Mouse (Mus musculus): ENCODE results near the gene Nfkb2.
A peak's percentile ranks its signal among the peaks of the same experiment; 100 is the strongest.

Gene Nfkb2

DNA sequence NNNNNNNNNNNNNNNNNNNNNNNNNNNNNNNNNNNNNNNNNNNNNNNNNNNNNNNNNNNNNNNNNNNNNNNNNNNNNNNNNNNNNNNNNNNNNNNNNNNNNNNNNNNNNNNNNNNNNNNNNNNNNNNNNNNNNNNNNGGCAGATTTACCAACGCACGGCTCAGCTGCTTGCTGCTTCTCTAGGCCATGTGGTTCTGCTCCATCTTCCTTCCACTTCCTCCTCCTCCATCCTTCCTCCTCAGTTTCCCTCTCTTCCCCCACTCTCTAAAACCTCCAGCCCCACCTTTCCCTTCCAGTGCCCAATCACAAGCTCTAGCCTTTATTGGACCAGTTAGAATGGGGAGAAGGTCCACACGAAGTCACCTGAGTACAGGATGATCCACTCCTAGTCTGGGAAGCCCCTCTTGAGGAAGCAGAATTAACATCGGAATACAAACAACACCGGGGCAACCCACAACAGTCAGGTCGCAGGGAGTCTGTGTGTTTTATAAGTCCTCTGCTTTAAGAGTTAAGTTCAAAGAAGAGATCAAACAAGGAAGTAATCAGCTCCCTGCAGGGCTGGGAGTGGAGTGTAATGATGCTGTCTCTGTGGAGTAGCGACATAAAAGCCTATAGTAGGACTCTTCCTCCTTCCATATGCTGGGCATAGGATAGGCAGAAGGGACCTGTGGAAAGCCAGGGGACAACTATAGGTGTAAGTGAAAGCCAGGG, 40.7 kb downstream of the Nfkb2 start:
- no peak for DNase-seq

DNA sequence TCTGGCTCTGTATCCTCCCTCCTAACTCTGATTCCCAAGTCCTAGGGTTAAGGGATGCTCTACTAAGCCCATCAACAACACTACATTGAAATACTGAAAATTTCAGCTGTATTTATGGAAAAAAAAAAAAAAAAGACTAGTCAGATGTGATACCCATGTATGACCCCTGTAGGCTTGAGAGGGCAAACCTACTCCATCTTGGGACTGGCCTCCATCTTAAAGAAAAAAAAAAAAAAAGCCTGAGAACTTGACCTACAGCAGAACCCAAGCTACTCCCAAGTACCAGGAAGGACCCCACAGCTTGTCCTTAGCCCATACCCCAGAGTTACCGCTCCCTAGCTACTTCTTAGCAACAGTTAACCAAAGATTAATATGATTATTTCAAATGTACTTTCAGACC, 43.0 kb downstream of the Nfkb2 start:
- no peak for DNase-seq

DNA sequence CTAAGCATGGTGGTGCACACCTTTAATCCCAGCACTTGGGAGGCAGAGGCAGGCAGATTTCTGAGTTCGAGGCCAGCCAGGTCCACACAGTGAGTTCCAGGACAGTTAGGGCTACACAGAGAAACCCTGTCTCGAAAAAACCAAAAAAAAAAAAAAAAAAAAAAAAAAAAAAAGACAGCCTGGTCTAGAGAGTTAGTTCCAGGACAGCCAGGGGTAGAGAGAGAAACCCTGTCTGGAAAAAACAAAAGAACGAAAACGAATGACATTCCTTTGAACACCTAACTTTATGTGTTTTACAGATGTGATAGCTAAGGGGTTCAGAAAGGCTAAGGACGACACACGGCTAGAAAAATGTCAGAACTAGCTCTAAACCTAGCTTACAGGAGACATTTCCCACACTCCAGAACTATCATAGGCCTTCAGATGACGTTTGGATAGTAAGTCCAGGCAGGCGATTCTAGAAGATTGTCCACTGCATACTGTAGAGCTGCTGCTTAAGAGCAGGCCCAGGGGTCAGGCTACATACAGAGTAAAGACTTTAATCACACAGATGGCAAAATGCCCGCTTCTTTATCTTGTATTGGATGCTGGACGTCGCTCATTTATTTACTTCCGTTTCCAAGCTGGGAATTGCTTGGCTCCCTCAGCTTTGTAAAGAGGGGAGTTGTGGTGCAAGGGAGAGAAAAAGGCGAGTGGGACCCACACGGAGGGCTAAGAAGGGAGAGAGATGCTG, 44.0 kb downstream of the Nfkb2 start:
- DNase-seq: no peak

DNA sequence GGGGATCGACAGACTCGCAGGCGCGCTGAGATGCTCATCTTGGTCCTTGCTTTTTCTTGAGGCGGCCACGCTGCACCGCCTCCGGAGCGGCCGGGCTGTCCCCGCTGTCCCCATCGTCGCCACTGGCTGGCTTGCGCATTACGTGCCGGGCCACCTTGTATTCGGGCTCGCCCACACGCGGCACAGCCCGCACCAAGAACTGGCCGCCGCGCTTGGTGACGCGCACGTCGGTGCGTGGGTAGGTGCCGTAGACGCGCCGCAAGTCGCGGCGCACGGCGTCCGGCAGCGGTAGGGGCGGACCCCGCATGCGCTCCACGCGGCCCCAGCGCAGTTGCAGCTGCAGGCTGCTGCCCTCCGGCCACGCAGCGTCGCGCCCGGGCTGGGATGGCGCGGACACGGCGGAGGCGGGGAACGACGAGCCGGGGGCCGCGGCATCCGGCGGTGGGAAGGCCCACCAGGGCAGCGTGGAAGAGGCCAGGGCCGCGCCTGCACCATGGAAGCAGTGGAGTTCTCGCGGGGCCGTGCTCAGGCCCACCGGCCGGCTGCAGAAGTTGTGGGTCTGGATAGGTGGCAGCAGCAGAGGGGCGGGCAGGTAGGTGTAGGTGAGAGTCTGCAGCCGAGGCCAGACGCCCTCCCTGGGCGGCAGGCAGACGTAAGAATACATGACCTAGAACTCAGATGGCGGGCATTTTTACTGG, 44.8 kb downstream of the Nfkb2 start:
- DNase-seq: peak; percentile 86

DNA sequence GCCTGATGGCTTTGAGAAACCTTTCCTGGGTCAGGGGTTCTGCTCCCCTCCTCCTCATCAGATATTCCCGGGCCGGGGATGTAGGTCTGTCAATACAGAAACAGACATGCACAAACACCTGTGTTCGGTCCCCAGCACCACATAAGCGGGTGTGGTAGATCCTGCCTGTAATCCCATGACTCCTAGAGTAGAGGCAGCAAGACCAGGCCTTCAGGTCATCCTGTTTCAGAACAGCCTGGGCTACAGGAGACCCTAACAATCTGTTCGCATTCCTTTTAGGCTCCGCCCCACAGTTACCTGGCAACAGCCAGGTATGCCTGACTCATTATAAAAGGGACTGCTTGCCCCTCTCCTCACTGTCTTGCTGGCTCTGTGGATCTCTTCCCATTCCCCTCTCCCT, 45.4 kb downstream of the Nfkb2 start:
- DNase-seq: no peak

- DNase-seq: peak; percentile 26
These were observed 46.2 kb downstream of the Nfkb2 start, which contains the start of gene 2310034G01Rik for GRCm38 (mm10) chr19:46350168-46350932. Gene 2310034G01Rik, minus strand, starts transcription at chr19:46350302.

DNA sequence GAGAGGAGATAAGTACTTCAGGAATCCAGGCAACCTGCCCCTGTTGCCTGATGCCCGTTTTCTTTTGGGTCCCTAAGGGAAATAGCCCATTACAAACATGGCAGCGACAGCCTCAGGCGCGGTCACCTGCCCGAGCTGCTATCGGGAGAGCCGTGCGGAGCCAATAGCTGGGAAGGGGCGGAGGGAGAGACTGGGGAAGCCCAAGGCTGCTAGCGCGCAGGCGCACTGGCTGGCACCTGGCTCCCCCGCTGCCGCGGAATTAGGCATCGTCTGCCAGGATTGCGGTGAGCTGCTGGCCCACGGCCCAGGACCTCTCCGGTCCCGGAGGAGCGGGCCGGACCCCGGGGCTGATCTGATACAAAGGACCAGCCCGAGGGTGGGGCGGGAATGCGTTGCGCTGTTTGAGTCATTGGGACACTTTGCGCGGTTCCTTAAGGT, 52.6 kb downstream of the Nfkb2 start:
- peak; percentile 92 for DNase-seq

- DNase-seq: peak; percentile 49
These were observed 53.5 kb downstream of the Nfkb2 start for GRCm38 (mm10) chr19:46357344-46358280.

GRCm38 (mm10) chr19:46358381-46358780, 54.3 kb downstream of the Nfkb2 start:
- DNase-seq: no peak
